10 mouse cellular contexts compared by ENCODE assay signal in genomic region chr4:130899782-130900427, GRCm38 (mm10). TPM values are rescaled to one million over a fixed set of nuclear protein-coding genes. Genes with fewer than 3 reads are reported as not detected.
DNase-seq lines count a peak whose midpoint lies in the region; ATAC-seq lines count a peak whose summit lies in the region.
"Had no signal": no experiment of that assay in that cellular context is flagged by ENCODE, and none has a peak within 500 bp of the region (broad histone marks: within the 10 kb centered on the region; RNA-seq: fewer than 3 reads in every experiment).

No protein-coding gene starts in this region.

- DNase-seq in T-cell, adult 2 months (ENCODE audit: low spot score), result peak; percentile 78
- DNase-seq in natural killer cell, adult 2 months (ENCODE audit: low spot score in 2 of 2), result peak; percentile 80
- no peak for DNase-seq in adipocyte (ENCODE audit: low spot score)
- no peak for DNase-seq in adrenal gland, postnatal 14 days

- H3K9ac ChIP-seq in heart, embryonic 14.5 days (ENCODE audit: low read length), result peak overlapping the region; percentile 16; the same call in 1 of the 2 replicates
- H3K9ac ChIP-seq: embryonic facial prominence, embryonic 12.5 days; liver, embryonic 14.5 days had no signal

- peaks cover 97% of the 10 kb centered on the region for H3K4me1 ChIP-seq in megakaryocyte, embryonic 14.5 days
- peaks cover 22 to 23% of the 10 kb centered on the region in 2 experiments for H3K4me1 ChIP-seq in heart, embryonic 14.5 days (ENCODE audit: control insufficient read depth in 2 of 2, insufficient read depth in 2 of 2, low read length in 2 of 2)

- WGBS in heart, embryonic 14.5 days, result 66% methylated on average over 6 of the region's 6 CpGs

- no peak overlapping the region for H3K4me2 ChIP-seq in heart, embryonic 14.5 days (ENCODE audit: low read length)
- H3K4me2 ChIP-seq: embryonic facial prominence, embryonic 12.5 days had no signal

- H3K4me3 ChIP-seq in megakaryocyte, embryonic 14.5 days (replicated peaks), result peak overlapping the region; percentile 62
- no peak overlapping the region for H3K4me3 ChIP-seq in heart, embryonic 14.5 days (ENCODE audit: control insufficient read depth in 1 of 2, insufficient read depth in 1 of 2, low read depth in 1 of 2, low read length in 2 of 2)
- H3K4me3 ChIP-seq: embryonic facial prominence, embryonic 12.5 days had no signal

- ATAC-seq in megakaryocyte, adult 5-6 weeks (ENCODE audit: poor library complexity, severe bottlenecking), result no peak
- peak; percentile 49; the same call in 1 of the 2 replicates for ATAC-seq in heart, embryonic 14.5 days (ENCODE audit: insufficient number of reproducible peaks, insufficient read depth, low FRiP score, low read depth)

- H3K36me3 ChIP-seq in megakaryocyte, embryonic 14.5 days (replicated peaks; ENCODE audit: low read length), result no peaks in the 10 kb centered on the region
- no peaks in the 10 kb centered on the region for H3K36me3 ChIP-seq in heart, embryonic 14.5 days (ENCODE audit: control insufficient read depth, insufficient read depth, low read length)
- H3K36me3 ChIP-seq: embryonic facial prominence, embryonic 12.5 days had no signal

- no peaks in the 10 kb centered on the region for H3K27me3 ChIP-seq in megakaryocyte, embryonic 14.5 days (replicated peaks)
- H3K27me3 ChIP-seq in heart, embryonic 14.5 days (ENCODE audit: control insufficient read depth, insufficient read depth, low read length), result no peaks in the 10 kb centered on the region
- H3K27me3 ChIP-seq: embryonic facial prominence, embryonic 12.5 days had no signal

- H3K9me3 ChIP-seq in megakaryocyte, embryonic 14.5 days, result no peaks in the 10 kb centered on the region
- no peaks in the 10 kb centered on the region for H3K9me3 ChIP-seq in heart, embryonic 14.5 days (ENCODE audit: control insufficient read depth, low read length)
- H3K9me3 ChIP-seq: embryonic facial prominence, embryonic 12.5 days had no signal

- H3K27ac ChIP-seq in heart, embryonic 14.5 days (replicated peaks in 1 of 2; ENCODE audit: control insufficient read depth in 1 of 2, insufficient read depth in 1 of 2, low read depth in 2 of 2, low read length in 2 of 2), result peak overlapping the region; percentile 4 to 48; a peak in 2 of 4 replicates
- H3K27ac ChIP-seq: liver, embryonic 14.5 days had no signal

RNA-seq across cellular contexts. Expression of gene Laptm5, which starts 13.0 kb away (rescaled TPM):
- polyA plus RNA-seq in megakaryocyte, embryonic 14.5 days (2012; ENCODE audit: insufficient read depth, low replicate concordance), result 2,077 and 24,581 TPM in 2 replicates
- 1,039 and 1,095 TPM in 2 replicates for total RNA-seq in megakaryocyte, adult 5-6 weeks (2015)
- total RNA-seq in megakaryocyte, adult 5-6 weeks (2017), result 312 and 362 TPM in 2 replicates
- polyA plus RNA-seq in heart, embryonic 14.5 days (2014; fragmentation: Nextera tagmentation; extraction: Ambion mirVana), result 30.8 and 33.0 TPM in 2 replicates
- 15.2 and 52.4 TPM in 2 replicates for total RNA-seq in adrenal gland, postnatal 14 days (2021)

RNA-seq across cellular contexts. Expression of gene Matn1, which starts 44.3 kb away (rescaled TPM):
- 1.1 and 4.1 TPM in 2 replicates for polyA plus RNA-seq in megakaryocyte, embryonic 14.5 days (2012; ENCODE audit: insufficient read depth, low replicate concordance)
- total RNA-seq in megakaryocyte, adult 5-6 weeks (2015), result not detected in 2 replicates
- total RNA-seq in megakaryocyte, adult 5-6 weeks (2017), result not detected in 2 replicates
- not detected in 2 replicates for polyA plus RNA-seq in heart, embryonic 14.5 days (2014; fragmentation: Nextera tagmentation; extraction: Ambion mirVana)
- not detected in 2 replicates for total RNA-seq in adrenal gland, postnatal 14 days (2021)
- polyA plus RNA-seq: urinary bladder, adult 2 months had no signal

Comparison
In these comparisons a context has a peak if more than half of its experiments do, and no peak if none do; other contexts are left out.
1. DNase-seq: peak in T-cell, adult 2 months (single experiment) and natural killer cell, adult 2 months (2 of 2); none in adipocyte (single experiment) and adrenal gland, postnatal 14 days (single experiment).